19 mouse cellular contexts compared by ENCODE assay signal in genomic region chr3:140871261-140871660, GRCm38 (mm10).
A peak's percentile ranks its signal among the peaks of the same experiment; 100 is the strongest.
DNase-seq lines count a peak whose midpoint lies in the region; ATAC-seq lines count a peak whose summit lies in the region.
"Had no signal": no experiment of that assay in that cellular context is flagged by ENCODE, and none has a peak within 500 bp of the region (broad histone marks: within the 10 kb centered on the region; RNA-seq: fewer than 3 reads in every experiment).

No protein-coding gene starts in this region.

- no peaks in the 10 kb centered on the region for H3K36me3 ChIP-seq in midbrain, embryonic 11.5 days (ENCODE audit: control insufficient read depth, insufficient read depth, low read length)
- H3K36me3 ChIP-seq in midbrain, embryonic 15.5 days (replicated peaks): no peaks in the 10 kb centered on the region
- H3K36me3 ChIP-seq: G1E had no signal

- H3K4me1 ChIP-seq in midbrain, embryonic 11.5 days (ENCODE audit: control insufficient read depth, insufficient read depth, low read length): no peaks in the 10 kb centered on the region
- H3K4me1 ChIP-seq in midbrain, embryonic 15.5 days: no peaks in the 10 kb centered on the region

- DNase-seq in heart, adult 11 months: peak; percentile 58
- DNase-seq in heart, postnatal 10 days: no peak
- DNase-seq in midbrain, embryonic 11.5 days (ENCODE audit: low spot score, missing footprints): peak; percentile 60
- DNase-seq: adrenal gland, adult 2 months; adrenal gland, adult 8-10 months; adrenal gland, postnatal 10 days; adrenal gland, postnatal 14 days; adrenal gland, postnatal 25 days; adrenal gland, postnatal 36 days; B cell, adult 2 months; cerebellum, adult 11 months; cerebellum, adult 11-12 months; cerebellum, adult 18-20 months had no signal

- H3K9ac ChIP-seq in midbrain, embryonic 11.5 days (ENCODE audit: low read length): no peak overlapping the region
- no peak overlapping the region for H3K9ac ChIP-seq in midbrain, embryonic 15.5 days

- H3K4me3 ChIP-seq in midbrain, embryonic 11.5 days (ENCODE audit: low read depth, low read length): no peak overlapping the region
- H3K4me3 ChIP-seq in midbrain, embryonic 15.5 days: no peak overlapping the region

- H3K4me2 ChIP-seq in midbrain, embryonic 11.5 days: no peak overlapping the region
- no peak overlapping the region for H3K4me2 ChIP-seq in midbrain, embryonic 15.5 days

- 93% methylated on average over 2 of the region's 2 CpGs for WGBS in midbrain, embryonic 11.5 days
- WGBS in midbrain, embryonic 15.5 days: 91% methylated on average over 2 of the region's 2 CpGs

- H3K9me3 ChIP-seq in midbrain, embryonic 11.5 days (ENCODE audit: control insufficient read depth, low read length): no peaks in the 10 kb centered on the region
- no peaks in the 10 kb centered on the region for H3K9me3 ChIP-seq in midbrain, embryonic 15.5 days
- H3K9me3 ChIP-seq: G1E had no signal

- no peak for ATAC-seq in midbrain, embryonic 11.5 days (ENCODE audit: low FRiP score)
- ATAC-seq in midbrain, embryonic 15.5 days (replicated peaks): no peak
- ATAC-seq: activated CD4-positive, CD25-positive, alpha-beta regulatory T cell, adult 4 months; CD4-positive, CD25-positive, alpha-beta regulatory T cell, adult 4 months; Patski had no signal

- intact Hi-C loops in heart, postnatal 10 days (cut with DNase I): no loop called here

- H3K27ac ChIP-seq in midbrain, embryonic 11.5 days (ENCODE audit: low read depth, low read length): no peak overlapping the region
- H3K27ac ChIP-seq in midbrain, embryonic 15.5 days: no peak overlapping the region

- no peaks in the 10 kb centered on the region for H3K27me3 ChIP-seq in midbrain, embryonic 11.5 days (ENCODE audit: control insufficient read depth, insufficient read depth, low read length)
- H3K27me3 ChIP-seq in midbrain, embryonic 15.5 days (replicated peaks): no peaks in the 10 kb centered on the region
- H3K27me3 ChIP-seq: CH12.LX, Patski had no signal

Comparison
In these comparisons a context has a peak if more than half of its experiments do, and no peak if none do; other contexts are left out.
1. DNase-seq: peak in heart, adult 11 months (single experiment) and midbrain, embryonic 11.5 days (single experiment); none in heart, postnatal 10 days (0 of 2).